Mouse (Mus musculus) layer of hippocampus, adult 18-20 months (tissue): ENCODE measurements at regions not wholly inside any gene's neighbourhood (a gene's known extent, or its start where the extent isn't known, plus 50 kb on each side); places are given as distances from the start of the nearest gene placed in this dataset.

ENCODE experiments used
- DNase-seq, 2 experiments: peaks; one replicate each; pipeline ENCODE4 v3.0.0; 2022; ENCODE audit warnings: low spot score in 2 of 2

DNA sequence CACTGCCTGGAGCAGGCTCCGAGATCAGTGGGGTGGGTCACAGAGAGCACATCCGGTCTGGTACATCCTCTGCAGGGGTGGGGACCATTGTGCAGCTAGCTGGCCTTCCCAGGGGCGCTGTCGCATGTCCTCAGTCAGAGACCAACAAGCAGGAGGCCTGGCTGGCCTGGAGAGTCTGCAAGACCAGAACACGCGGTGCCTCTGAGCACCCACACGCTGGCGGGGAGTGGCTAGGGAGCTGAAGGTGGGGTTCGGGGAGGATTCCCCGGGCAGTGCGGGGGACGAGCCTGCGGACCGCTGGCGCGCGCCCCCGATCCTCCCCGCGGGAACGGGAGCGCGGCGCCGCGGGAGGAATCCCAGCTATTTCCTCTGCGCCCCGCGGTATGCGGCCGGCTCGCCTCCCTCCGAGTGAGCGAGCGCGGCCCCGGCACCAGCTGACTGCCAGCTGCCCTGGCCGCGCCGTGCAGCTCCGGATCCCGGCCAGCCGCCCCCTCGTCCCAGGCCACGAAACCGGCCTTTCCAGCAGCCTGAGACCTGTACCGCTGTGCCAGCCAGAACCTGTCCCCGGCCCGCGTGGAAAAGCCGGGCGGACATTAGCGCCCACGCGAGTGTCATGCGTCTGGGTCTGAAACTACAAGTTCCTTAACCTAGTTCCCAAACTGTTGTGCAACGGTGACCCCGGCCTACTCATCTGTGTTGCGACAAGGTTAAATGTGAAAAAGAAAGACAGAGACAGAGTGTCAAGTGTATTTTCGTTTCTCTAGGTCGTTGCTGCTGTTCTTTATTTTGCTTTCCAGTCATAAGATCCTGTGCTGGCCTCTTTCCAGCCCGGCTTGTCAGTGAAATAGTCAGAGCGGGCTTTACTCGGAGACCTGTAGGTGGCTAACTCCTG is 61.2 kb downstream of the Pkdcc start:
- peak; percentile 37 to 57 for DNase-seq

- DNase-seq, result peak in 1 of 2 experiments; percentile 28
Observed at GRCm38 (mm10) chr17:83277117-83277947, 62.2 kb downstream of the Pkdcc start.

GRCm38 (mm10) chr17:83277948-83278924 is 63.1 kb downstream of the Pkdcc start:
- no peak for DNase-seq

DNA sequence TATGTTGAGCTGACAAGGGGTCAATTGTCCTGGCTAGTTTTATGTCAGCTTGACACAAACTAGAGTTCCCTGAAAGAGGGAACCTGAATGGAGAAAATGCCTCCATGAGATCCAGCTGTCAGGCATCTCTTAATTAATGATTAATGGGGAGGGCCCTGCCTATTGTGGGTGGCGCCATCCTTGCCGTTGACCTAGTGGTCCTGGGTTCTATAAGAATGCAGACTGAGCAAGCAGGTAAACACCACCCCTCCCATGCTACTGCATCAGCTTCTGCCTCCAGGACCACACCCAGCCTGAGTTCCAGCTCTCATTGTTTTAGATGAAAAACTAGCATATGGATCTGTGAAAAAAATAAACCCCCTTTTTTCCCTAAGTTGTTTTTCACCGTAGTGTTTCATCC is 67.4 kb upstream of the Eml4 start:
- no peak for DNase-seq

DNA sequence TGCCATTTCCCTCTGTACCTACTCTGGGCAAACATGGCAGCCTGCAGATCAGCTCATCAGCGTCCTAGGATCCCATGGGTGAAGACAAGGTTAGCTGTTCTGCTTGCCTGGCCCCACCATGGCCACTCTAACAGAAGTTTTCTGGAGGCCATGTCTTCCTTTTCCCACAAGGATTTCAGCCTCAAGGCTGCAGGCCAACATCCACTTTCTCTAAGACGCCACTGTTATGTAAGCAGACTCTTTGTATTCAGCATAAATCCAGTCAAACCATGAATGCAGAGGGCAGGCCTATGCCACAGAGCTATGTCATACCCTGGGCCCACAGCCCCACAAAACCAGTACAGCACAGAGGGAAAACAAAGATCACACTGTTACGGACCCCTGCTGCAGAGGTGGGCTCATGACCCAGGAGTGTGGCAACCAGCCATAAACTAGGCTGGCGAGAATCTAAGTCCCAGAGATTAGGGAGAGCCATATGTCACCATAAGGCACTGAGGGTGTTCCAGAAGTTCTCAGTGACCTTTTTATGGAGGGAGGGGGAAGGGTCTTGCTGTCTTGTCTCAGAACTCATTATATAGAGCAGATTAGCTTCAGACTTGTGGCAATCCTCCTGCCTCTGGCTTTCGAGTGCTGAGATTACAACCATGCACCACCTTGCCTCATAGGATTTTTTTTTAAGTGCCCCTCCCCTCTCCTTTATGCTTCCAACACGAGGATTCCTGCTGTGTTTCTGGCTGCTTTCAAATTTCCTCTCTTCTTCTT is 63.2 kb upstream of the Eml4 start:
- no peak for DNase-seq

- DNase-seq, result no peak
Observed at GRCm38 (mm10) chr17:83288143-83288492, 62.6 kb upstream of the Eml4 start.

DNA sequence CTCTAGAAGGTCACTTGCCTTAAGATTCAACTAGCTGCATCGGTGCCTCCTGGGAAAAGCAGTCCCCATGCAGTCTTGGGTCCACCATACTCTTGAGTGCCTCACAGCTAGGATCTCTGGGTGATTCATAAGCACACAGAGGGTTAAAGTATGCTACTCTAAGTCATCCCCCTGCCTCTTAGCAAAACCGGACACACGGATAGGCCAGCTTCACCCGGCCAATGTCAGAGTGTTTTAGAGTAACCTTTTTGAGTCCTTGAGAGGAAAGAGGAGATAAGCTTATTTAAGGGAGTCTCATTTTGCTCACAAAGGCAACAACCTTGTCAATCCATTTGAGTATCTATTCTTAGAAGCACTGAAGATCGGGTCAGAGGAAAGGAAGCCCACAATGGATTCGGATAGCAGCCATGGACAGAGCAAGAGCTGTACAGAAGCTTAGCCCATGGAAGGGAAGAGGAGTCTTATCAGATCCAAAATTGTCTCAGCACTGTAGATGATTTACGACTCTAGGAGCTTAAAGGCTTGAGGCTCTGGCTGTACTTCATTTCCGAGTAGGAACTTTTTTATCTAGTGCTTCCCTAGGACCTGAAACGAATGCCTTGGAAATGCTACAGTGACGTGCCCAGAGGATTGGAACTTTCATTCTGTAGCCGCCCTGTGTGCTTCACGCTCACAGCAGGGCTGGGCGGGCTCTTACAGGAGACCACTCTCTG is 55.0 kb upstream of the Eml4 start:
- no peak for DNase-seq

DNA sequence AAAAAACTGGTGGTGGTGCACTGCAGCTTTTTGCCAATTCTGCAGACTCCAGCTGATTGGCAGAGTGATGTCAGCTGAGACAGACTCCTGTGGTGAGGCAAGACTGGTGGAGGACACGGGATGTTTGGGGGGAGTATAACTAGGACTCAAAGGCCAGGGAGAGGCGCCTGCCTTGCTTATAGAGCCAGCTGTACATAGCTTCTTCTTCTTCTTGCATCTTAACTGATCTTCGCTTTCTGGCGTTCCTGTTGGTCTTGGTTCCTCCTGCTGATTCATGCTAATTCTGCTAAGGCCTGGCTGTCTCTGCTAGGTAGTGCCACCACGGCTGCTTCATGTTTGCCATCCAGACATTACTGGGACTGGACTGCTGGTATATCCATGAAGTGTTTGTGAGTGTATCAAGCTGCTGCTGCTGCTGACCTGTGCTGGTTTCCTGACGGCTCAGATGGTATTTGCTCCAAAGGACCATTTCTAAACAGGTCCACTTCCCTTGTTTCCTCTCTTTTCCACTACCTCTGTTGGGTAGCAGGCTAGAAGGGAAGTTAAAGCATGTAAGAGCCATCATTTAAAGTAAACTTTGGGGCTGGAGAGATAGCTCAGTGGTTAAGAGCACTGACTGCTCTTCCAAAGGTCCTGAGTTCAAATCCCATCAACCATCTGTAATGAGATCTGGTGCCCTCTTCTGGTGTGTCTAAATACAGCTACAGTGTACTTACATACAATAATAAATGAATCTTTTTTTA is 53.2 kb upstream of the Eml4 start:
- DNase-seq, result no peak
